Mouse (Mus musculus) liver, adult (tissue): Measurements from ENCODE around the gene Rnft1.

ENCODE experiments used
- GATA4 ChIP-seq: IDR thresholded peaks from 2 replicates; pipeline ENCODE4 v1.6.1; 2014; ENCODE audit warnings: mild to moderate bottlenecking, low read length; ENCODE audit not compliant: insufficient replicate concordance

Gene Rnft1

GRCm38 (mm10) chr11:86507334-86507733 is 22.9 kb downstream of the Rnft1 start:
- TF ChIP-seq GATA4, result no peak

DNA sequence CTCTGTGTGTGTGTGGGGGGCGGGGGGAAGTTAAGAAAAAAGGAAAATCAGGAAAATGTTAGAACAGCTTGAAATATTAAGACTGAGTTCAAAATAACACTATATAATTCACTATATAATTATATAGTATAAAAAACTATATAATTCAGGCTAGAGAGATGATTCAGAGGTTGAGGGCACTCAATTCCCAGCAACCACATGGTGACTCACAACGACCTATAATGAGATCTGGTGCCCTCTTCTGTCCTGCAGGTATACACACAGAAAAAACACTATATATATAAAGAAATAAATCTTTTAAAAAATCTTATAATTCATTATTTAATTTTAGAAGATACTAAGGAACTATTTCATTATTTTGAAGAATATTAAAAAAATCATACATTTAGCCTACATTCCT is 23.5 kb downstream of the Rnft1 start:
- no peak for TF ChIP-seq GATA4

DNA sequence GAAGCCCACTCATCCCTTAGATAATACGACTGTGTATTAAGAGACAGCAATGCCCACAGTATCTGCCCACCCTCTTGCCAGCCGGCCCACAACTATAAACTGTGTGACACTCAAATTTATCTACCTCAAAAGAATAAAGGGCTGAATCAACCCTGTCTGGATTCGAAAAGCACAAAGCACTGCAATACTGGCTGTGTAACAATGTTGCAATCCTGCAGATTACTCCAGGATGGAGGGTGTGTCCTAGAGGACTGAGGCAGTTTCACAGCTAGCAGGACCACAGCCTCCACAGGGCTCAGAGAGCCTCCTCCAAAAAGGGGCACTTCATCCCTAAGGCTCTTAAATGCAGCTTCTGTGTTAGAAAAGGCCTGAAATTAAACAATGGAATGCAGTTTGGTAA is 32.2 kb downstream of the Rnft1 start:
- no peak for TF ChIP-seq GATA4

GRCm38 (mm10) chr11:86517229-86517628 is 32.8 kb downstream of the Rnft1 start:
- no peak for TF ChIP-seq GATA4

DNA sequence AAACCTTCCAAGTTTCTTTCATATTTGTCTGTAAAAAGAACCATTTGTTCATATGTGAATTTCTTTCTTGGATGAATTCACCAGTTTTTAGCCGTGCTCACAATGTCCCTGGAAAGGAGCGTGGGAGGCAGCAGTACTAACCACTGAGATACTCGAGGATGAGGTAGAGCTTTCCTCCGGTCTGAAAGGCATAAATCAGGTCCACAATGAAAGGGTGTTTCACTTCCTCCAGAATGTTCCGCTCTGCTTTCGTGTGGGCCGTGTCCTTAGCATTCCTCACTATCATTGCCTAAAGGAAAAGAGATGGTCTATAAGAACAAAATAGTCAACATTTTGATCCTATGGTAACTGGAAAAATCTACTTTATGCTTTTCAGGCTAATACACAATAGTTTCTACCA is 35.3 kb downstream of the Rnft1 start:
- TF ChIP-seq GATA4, result no peak

- no peak for TF ChIP-seq GATA4
Measured at GRCm38 (mm10) chr11:86527528-86527927, 43.1 kb downstream of the Rnft1 start.

DNA sequence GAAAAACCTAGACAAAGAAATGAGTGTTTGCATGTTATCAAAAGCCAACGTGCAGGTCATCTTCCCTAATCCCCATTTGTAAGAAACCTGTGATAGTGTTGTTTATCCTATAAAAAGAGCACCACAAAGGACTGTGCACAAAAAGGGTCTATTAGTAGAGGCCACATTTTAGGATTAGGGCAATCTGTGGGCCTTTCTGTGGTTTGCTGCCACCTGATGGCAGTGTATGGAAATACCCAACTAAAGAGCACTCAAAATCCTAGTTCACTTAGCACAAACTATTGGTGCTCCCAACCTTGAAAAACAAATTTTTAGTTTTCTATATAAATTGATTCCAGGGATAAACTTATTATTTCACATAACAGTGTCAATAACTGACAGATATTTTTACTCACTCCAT is 48.4 kb downstream of the Rnft1 start:
- TF ChIP-seq GATA4, result no peak

DNA sequence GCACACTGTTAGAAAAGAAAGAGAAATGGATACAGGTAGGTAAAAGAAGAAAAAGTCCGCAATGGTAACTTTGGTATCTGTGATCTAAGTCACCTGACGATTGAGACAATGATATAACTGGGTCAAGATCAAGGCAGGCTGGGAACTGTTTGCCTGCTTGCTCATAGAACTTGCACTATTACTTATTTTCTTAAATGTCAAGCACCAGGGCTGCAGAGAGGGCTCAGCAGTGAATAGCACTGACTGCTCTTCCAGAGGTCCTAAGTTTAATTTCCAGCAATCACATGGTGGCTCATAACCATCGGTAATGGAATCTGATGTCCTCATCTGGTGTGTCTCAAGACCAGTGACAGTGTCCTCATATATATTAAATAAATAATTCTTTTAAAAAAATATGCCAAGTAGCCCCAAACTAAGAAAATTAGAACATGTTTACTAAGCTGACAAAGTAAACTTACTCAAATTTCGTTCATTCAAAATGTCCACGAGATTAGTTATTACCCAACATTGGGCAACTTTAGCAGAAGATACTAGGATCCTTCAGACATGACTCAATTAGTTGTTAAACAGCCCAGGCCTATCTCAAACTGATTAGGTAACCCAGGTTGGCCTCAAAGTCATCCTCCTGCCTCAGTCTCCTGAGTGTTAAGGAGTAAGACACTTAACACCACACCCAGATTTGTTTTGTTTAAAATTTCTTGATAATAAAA is 49.9 kb downstream of the Rnft1 start:
- TF ChIP-seq GATA4, result no peak

- TF ChIP-seq GATA4, result no peak
Measured at GRCm38 (mm10) chr11:86538786-86539185, 54.3 kb downstream of the Rnft1 start.

GRCm38 (mm10) chr11:86539716-86540475 is 55.4 kb downstream of the Rnft1 start:
- TF ChIP-seq GATA4, result no peak

GRCm38 (mm10) chr11:86540476-86540845 is 56.0 kb downstream of the Rnft1 start:
- no peak for TF ChIP-seq GATA4

DNA sequence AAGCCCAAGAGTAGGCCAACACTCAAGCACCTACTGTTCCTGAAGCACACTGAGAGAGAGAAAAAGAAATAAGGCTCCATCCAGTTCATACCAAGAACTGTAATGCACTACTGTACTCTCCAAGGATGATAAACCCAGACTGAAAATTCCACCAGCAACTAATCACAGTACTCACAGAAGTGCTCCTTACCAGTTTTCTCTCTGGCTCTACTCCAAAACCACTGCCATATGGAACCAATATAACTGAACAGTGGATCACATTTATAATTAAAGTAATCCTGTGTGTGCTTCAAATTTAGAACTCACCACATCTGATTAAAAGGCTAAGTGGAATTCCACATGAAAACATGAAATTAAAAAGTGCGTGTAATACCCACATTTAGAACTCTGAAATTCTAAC is 58.4 kb downstream of the Rnft1 start:
- no peak for TF ChIP-seq GATA4

DNA sequence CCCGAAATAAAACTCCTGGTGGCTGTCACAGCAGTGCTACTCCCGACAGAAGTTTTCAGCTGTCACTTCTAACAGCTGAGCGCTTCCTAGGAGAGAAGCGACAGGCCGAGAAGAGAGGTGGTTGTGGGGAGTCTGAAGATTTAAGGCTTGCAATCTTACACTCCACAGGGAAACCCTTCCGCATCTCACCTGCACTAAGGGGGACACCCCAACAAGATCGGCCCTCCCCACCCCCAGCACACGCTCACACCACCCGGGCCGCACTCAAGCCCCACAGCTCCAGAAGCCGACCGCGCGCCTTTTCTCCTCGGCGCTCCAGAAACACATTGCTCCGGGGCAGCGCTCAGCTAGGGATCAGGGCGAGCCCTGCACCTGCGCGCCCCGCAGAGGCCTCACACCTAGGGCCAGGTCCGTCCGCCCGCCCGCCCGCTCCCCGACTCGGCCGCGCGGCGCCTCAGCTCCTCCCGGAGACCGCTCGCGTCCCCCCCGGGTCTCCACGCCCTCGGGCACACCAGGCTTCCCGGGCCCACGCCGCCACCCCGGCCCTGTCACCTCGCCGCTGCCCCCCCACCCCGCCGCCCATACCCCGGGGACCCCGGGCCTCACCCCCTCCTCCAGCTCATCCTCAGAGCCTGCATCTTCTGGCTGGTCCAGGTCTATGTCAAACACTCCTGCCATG is 59.6 kb downstream of the Rnft1 start:
- no peak for TF ChIP-seq GATA4

DNA sequence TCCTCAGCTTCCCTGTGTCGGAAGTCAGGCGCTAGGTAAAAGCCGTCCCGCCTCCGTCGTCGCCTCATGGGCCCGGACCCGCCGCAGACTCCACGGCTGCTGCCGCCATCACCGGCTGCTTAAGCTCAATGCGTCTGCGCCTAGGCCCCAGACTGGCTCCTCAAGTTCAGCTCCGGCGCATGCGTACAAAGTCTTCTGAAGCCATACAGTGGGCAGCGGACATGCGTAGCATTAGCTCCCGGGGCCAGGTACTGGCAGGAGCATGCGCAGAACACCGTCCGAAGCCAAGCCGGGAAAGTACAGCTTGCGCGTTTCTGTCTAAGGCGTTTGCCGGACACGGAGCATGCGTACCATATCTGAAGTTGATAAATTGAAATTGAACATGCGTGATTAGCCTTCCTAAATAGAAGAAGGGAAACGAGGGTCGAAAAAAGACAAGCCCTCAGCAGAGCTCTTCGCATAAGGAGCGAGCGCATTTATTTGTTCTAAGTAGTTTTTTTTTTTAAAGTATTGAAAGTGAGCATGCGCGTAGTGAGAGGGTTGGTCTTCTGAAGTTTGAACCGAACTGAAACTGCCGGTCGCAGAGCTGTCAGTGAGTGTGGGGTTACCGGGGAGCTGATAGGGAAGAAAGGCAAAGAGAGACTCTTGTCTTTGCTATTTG is 60.3 kb downstream of the Rnft1 start, which contains the start of the genes Rps6kb1 and Tubd1:
Gene Rps6kb1, minus strand, starts transcription at position 167 of the 661 bp plus-strand sequence.
Gene Tubd1, plus strand, starts transcription at position 353 of the 661 bp plus-strand sequence.
- TF ChIP-seq GATA4, result peak; percentile 33; the same call in 1 of the 2 replicates

- no peak for TF ChIP-seq GATA4
Measured at GRCm38 (mm10) chr11:86545556-86545955, 61.1 kb downstream of the Rnft1 start.

- TF ChIP-seq GATA4, result no peak
Measured at GRCm38 (mm10) chr11:86547412-86547811, 63.0 kb downstream of the Rnft1 start.
